Mouse (Mus musculus): ENCODE measurements at regions not wholly inside any gene's neighbourhood (a gene's known extent, or its start where the extent isn't known, plus 50 kb on each side); places are given as distances from the start of the nearest gene placed in this dataset.

GRCm38 (mm10) chr3:56859841-56860240, 441.9 kb downstream of the Tm4sf1 start:
- peak; percentile 69; the same call in 1 of the 2 replicates for ATAC-seq
- H3K27me3 ChIP-seq (replicated peaks; ENCODE audit: control insufficient read depth, insufficient read depth, low read length), result no peaks in the 10 kb centered on the region
- no peak overlapping the region for H3K9ac ChIP-seq (ENCODE audit: low read depth, low read length)
- no peak overlapping the region for H3K4me2 ChIP-seq (ENCODE audit: low read length)
- WGBS, result 73% methylated on average over 9 of the region's 9 CpGs
- H3K36me3 ChIP-seq (ENCODE audit: control insufficient read depth, insufficient read depth, low read length), result no peaks in the 10 kb centered on the region
- H3K27ac ChIP-seq (ENCODE audit: low read depth, low read length), result no peak overlapping the region
- no peaks in the 10 kb centered on the region for H3K9me3 ChIP-seq (ENCODE audit: control insufficient read depth, low read length)
- no peaks in the 10 kb centered on the region for H3K4me1 ChIP-seq (ENCODE audit: control insufficient read depth, insufficient read depth, low read depth, low read length)
- H3K4me3 ChIP-seq (ENCODE audit: low read length), result no peak overlapping the region

DNA sequence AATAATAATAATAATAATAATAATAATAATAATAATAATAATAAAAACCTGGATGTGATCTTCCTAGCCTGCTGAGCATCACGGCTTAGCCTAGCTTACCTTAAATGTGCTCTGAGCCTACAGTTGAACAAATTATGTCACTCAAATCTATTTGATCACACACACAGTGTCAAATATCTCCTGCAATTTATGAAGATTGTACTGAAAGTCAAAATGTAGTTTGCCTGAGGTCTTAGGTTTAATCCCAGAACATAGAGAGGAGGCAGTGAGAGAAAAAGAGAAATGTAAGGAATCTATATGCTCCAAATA, 456.4 kb downstream of the Tm4sf1 start:
- ATAC-seq, result no peak
- H3K9ac ChIP-seq (ENCODE audit: low read depth, low read length), result no peak overlapping the region
- no peaks in the 10 kb centered on the region for H3K36me3 ChIP-seq (ENCODE audit: control insufficient read depth, insufficient read depth, low read length)
- 78% methylated on average over 1 of the region's 1 CpGs for WGBS
- peaks cover 3% of the 10 kb centered on the region; the same call in 1 of the 2 replicates for H3K4me1 ChIP-seq (ENCODE audit: control insufficient read depth, insufficient read depth, low read depth, low read length)
- H3K9me3 ChIP-seq (ENCODE audit: control insufficient read depth, low read length), result no peaks in the 10 kb centered on the region
- no peak overlapping the region for H3K4me2 ChIP-seq (ENCODE audit: low read length)
- H3K27ac ChIP-seq (ENCODE audit: low read depth, low read length), result no peak overlapping the region
- no peaks in the 10 kb centered on the region for H3K27me3 ChIP-seq (replicated peaks; ENCODE audit: control insufficient read depth, insufficient read depth, low read length)
- H3K4me3 ChIP-seq (ENCODE audit: low read length), result no peak overlapping the region

DNA sequence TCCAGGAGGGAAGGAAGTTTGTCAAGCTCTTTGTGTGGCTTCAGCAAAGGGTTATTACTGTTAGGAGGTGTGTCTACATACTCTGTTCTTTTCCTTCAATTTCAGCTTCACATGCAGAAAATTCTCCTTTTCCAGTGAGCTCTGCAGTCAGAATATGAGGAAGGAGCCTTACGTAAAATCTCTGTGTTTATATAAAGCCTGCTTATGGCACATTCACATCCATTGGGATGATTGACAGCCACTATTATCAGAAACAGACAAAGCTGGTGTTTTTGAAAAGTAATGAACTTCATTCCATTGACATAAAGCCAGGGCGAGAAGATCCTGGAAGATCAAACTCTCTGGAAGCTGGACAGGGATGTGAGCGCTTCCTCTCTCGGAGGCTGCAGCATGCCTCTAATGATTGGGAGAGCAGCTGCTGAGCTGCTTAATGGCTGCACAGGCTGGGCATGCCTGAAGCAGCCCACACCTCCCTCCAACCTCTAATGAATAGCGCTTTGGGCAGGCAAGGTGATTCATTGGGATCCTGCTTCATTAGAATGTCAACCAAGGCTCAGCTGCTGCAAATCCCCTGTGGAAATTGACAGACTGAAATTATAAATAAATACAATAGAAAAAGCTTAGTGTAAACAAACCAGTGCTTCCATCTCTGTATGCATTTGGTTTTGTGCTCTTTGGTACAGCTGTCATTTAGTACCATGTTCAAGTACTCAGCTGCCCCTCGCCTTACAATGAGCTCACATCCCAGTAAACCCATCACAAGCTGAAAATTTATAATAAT, 456.9 kb downstream of the Tm4sf1 start:
- H3K4me2 ChIP-seq (ENCODE audit: low read length), result peak overlapping the region; percentile 38
- H3K9me3 ChIP-seq (ENCODE audit: control insufficient read depth, low read length), result no peaks in the 10 kb centered on the region
- H3K4me1 ChIP-seq (ENCODE audit: control insufficient read depth, insufficient read depth, low read depth, low read length), result peaks cover 3% of the 10 kb centered on the region; the same call in 1 of the 2 replicates
- ATAC-seq, result peak; percentile 92
- H3K4me3 ChIP-seq (ENCODE audit: low read length), result no peak overlapping the region
- WGBS, result 27% methylated on average over 6 of the region's 6 CpGs
- peak overlapping the region; percentile 20; the same call in 1 of the 2 replicates for H3K9ac ChIP-seq (ENCODE audit: low read depth, low read length)
- no peak overlapping the region for H3K27ac ChIP-seq (ENCODE audit: low read depth, low read length)
- no peaks in the 10 kb centered on the region for H3K27me3 ChIP-seq (replicated peaks; ENCODE audit: control insufficient read depth, insufficient read depth, low read length)
- H3K36me3 ChIP-seq (ENCODE audit: control insufficient read depth, insufficient read depth, low read length), result no peaks in the 10 kb centered on the region

- no peak for ATAC-seq
- WGBS, result 83% methylated on average over 3 of the region's 3 CpGs
Observed at GRCm38 (mm10) chr3:56837176-56837575, 464.6 kb downstream of the Tm4sf1 start.

GRCm38 (mm10) chr3:56830315-56831097, 471.3 kb downstream of the Tm4sf1 start:
- no peaks in the 10 kb centered on the region for H3K4me1 ChIP-seq (ENCODE audit: control insufficient read depth, insufficient read depth, low read depth, low read length)
- H3K4me2 ChIP-seq (ENCODE audit: low read length), result no peak overlapping the region
- no peaks in the 10 kb centered on the region for H3K36me3 ChIP-seq (ENCODE audit: control insufficient read depth, insufficient read depth, low read length)
- H3K4me3 ChIP-seq (ENCODE audit: low read length), result no peak overlapping the region
- no peaks in the 10 kb centered on the region for H3K9me3 ChIP-seq (ENCODE audit: control insufficient read depth, low read length)
- H3K9ac ChIP-seq (ENCODE audit: low read depth, low read length), result no peak overlapping the region
- H3K27me3 ChIP-seq (replicated peaks; ENCODE audit: control insufficient read depth, insufficient read depth, low read length), result no peaks in the 10 kb centered on the region
- 75% methylated on average over 4 of the region's 4 CpGs for WGBS
- ATAC-seq, result no peak
- H3K27ac ChIP-seq (ENCODE audit: low read depth, low read length), result no peak overlapping the region

More at GRCm38 (mm10) chr3:56837176-56837575, 464.6 kb downstream of the Tm4sf1 start:
- Histone ChIP-seq H3K9me3 (ENCODE audit: control insufficient read depth, low read length) (no peaks in the 10 kb centered on the region), H3K9ac (ENCODE audit: low read depth, low read length) (no peak overlapping the region), H3K4me2 (ENCODE audit: low read length) (no peak overlapping the region), H3K27ac (ENCODE audit: low read depth, low read length) (no peak overlapping the region), H3K4me3 (ENCODE audit: low read length) (no peak overlapping the region), H3K27me3 (replicated peaks; ENCODE audit: control insufficient read depth, insufficient read depth, low read length) (no peaks in the 10 kb centered on the region), H3K4me1 (ENCODE audit: control insufficient read depth, insufficient read depth, low read depth, low read length) (no peaks in the 10 kb centered on the region), H3K36me3 (ENCODE audit: control insufficient read depth, insufficient read depth, low read length) (no peaks in the 10 kb centered on the region)

GRCm38 (mm10) chr3:56824157-56824556, 477.6 kb downstream of the Tm4sf1 start:
- Histone ChIP-seq H3K9me3 (ENCODE audit: control insufficient read depth, low read length) (no peaks in the 10 kb centered on the region), H3K4me2 (ENCODE audit: low read length) (no peak overlapping the region), H3K27me3 (replicated peaks; ENCODE audit: control insufficient read depth, insufficient read depth, low read length) (no peaks in the 10 kb centered on the region), H3K36me3 (ENCODE audit: control insufficient read depth, insufficient read depth, low read length) (no peaks in the 10 kb centered on the region), H3K4me1 (ENCODE audit: control insufficient read depth, insufficient read depth, low read depth, low read length) (no peaks in the 10 kb centered on the region), H3K27ac (ENCODE audit: low read depth, low read length) (no peak overlapping the region), H3K4me3 (ENCODE audit: low read length) (no peak overlapping the region), H3K9ac (ENCODE audit: low read depth, low read length) (no peak overlapping the region)
- ATAC-seq, result 0 out of 2 replicates have a peak, but pooled peaks have one; percentile 34
- WGBS, result 58% methylated on average over 4 of the region's 4 CpGs

GRCm38 (mm10) chr3:56810548-56811071, 491.2 kb downstream of the Tm4sf1 start:
- H3K9ac ChIP-seq (ENCODE audit: low read depth, low read length), result no peak overlapping the region
- H3K4me3 ChIP-seq (ENCODE audit: low read length), result no peak overlapping the region
- H3K4me1 ChIP-seq (ENCODE audit: control insufficient read depth, insufficient read depth, low read depth, low read length), result no peaks in the 10 kb centered on the region
- H3K36me3 ChIP-seq (ENCODE audit: control insufficient read depth, insufficient read depth, low read length), result no peaks in the 10 kb centered on the region
- H3K27me3 ChIP-seq (replicated peaks; ENCODE audit: control insufficient read depth, insufficient read depth, low read length), result no peaks in the 10 kb centered on the region
- ATAC-seq, result peak; percentile 78
- H3K9me3 ChIP-seq (ENCODE audit: control insufficient read depth, low read length), result no peaks in the 10 kb centered on the region
- H3K4me2 ChIP-seq (ENCODE audit: low read length), result no peak overlapping the region
- 62% methylated on average over 1 of the region's 1 CpGs for WGBS
- no peak overlapping the region for H3K27ac ChIP-seq (ENCODE audit: low read depth, low read length)

- WGBS, result 90% methylated on average over 1 of the region's 1 CpGs
- ATAC-seq, result no peak
Observed at GRCm38 (mm10) chr3:56793054-56793453, 508.7 kb downstream of the Tm4sf1 start.

DNA sequence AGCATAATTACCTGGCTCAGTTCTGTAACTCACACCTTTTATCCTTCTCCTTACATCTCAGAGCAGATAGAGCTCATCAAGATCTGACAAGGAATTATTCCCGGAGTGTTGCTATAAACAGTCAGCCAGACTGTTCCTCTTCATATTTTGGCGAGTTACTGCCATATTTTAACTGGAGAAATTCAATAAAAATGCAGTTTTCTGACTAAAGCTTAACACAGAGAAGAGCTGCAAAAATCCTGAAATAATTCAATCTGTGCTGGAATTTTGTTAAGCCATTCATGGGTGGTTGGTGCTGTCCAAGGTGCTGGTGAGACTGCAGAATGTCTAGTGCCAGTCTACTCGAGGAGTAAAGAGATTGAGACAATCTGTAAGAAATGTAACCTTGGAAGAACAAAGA, 512.6 kb downstream of the Tm4sf1 start:
- Histone ChIP-seq H3K27me3 (replicated peaks; ENCODE audit: control insufficient read depth, insufficient read depth, low read length) (no peaks in the 10 kb centered on the region), H3K9ac (ENCODE audit: low read depth, low read length) (no peak overlapping the region), H3K9me3 (ENCODE audit: control insufficient read depth, low read length) (no peaks in the 10 kb centered on the region), H3K27ac (ENCODE audit: low read depth, low read length) (no peak overlapping the region), H3K4me2 (ENCODE audit: low read length) (no peak overlapping the region), H3K4me1 (ENCODE audit: control insufficient read depth, insufficient read depth, low read depth, low read length) (no peaks in the 10 kb centered on the region), H3K36me3 (ENCODE audit: control insufficient read depth, insufficient read depth, low read length) (no peaks in the 10 kb centered on the region), H3K4me3 (ENCODE audit: low read length) (no peak overlapping the region)
- no peak for ATAC-seq
- 51% methylated on average over 3 of the region's 3 CpGs for WGBS

More at GRCm38 (mm10) chr3:56793054-56793453, 508.7 kb downstream of the Tm4sf1 start:
- no peaks in the 10 kb centered on the region for H3K9me3 ChIP-seq (ENCODE audit: control insufficient read depth, low read length)
- no peaks in the 10 kb centered on the region for H3K36me3 ChIP-seq (ENCODE audit: control insufficient read depth, insufficient read depth, low read length)
- no peak overlapping the region for H3K27ac ChIP-seq (ENCODE audit: low read depth, low read length)
- H3K4me1 ChIP-seq (ENCODE audit: control insufficient read depth, insufficient read depth, low read depth, low read length), result no peaks in the 10 kb centered on the region
- no peaks in the 10 kb centered on the region for H3K27me3 ChIP-seq (replicated peaks; ENCODE audit: control insufficient read depth, insufficient read depth, low read length)
- H3K4me3 ChIP-seq (ENCODE audit: low read length), result no peak overlapping the region
- H3K4me2 ChIP-seq (ENCODE audit: low read length), result no peak overlapping the region
- no peak overlapping the region for H3K9ac ChIP-seq (ENCODE audit: low read depth, low read length)

All from hindbrain, embryonic 16.5 days (tissue).